Mouse (Mus musculus): Measurements from ENCODE around the gene Fam222b. TPM values are rescaled to one million over a fixed set of nuclear protein-coding genes. Genes with fewer than 3 reads are reported as not detected.

Gene Fam222b
- polyA plus RNA-seq, 1 experiment from 2014 or later, result 9.5 TPM

- peak overlapping the region; percentile 85 for H3K4me2 ChIP-seq (ENCODE audit: low read depth, low read length)
- H3K27me3 ChIP-seq (ENCODE audit: control insufficient read depth, insufficient read depth, low read length), result no peaks in the 10 kb centered on the region
- peaks cover 15% of the 10 kb centered on the region for H3K4me1 ChIP-seq (ENCODE audit: control insufficient read depth, insufficient read depth, low read length)
- peak overlapping the region; percentile 42; the same call in 1 of the 2 replicates for H3K27ac ChIP-seq (ENCODE audit: low read length)
- H3K9ac ChIP-seq (ENCODE audit: low read length), result peak overlapping the region; percentile 71
- 2% methylated on average over 30 of the region's 30 CpGs for WGBS
- peak; percentile 78 for ATAC-seq (ENCODE audit: insufficient read depth, low FRiP score)
- H3K36me3 ChIP-seq (ENCODE audit: control insufficient read depth, insufficient read depth, low read length), result no peaks in the 10 kb centered on the region
- no peaks in the 10 kb centered on the region for H3K9me3 ChIP-seq (replicated peaks; ENCODE audit: control insufficient read depth, low read length)
- peak overlapping the region; percentile 64 for H3K4me3 ChIP-seq (replicated peaks; ENCODE audit: low read length)
Observed at GRCm38 (mm10) chr11:78194411-78195100, 100.1 kb downstream of the Fam222b start.

GRCm38 (mm10) chr11:78195101-78195863 lies 100.8 kb downstream of the Fam222b start:
- peak overlapping the region; percentile 71 for H3K9ac ChIP-seq (ENCODE audit: low read length)
- peak overlapping the region; percentile 64 for H3K4me3 ChIP-seq (replicated peaks; ENCODE audit: low read length)
- 56% methylated on average over 23 of the region's 23 CpGs for WGBS
- peaks cover 8% of the 10 kb centered on the region for H3K4me1 ChIP-seq (ENCODE audit: control insufficient read depth, insufficient read depth, low read length)
- no peaks in the 10 kb centered on the region for H3K27me3 ChIP-seq (ENCODE audit: control insufficient read depth, insufficient read depth, low read length)
- H3K36me3 ChIP-seq (ENCODE audit: control insufficient read depth, insufficient read depth, low read length), result no peaks in the 10 kb centered on the region
- H3K27ac ChIP-seq (ENCODE audit: low read length), result peak overlapping the region; percentile 42; the same call in 1 of the 2 replicates
- H3K9me3 ChIP-seq (replicated peaks; ENCODE audit: control insufficient read depth, low read length), result no peaks in the 10 kb centered on the region
- no peak for ATAC-seq (ENCODE audit: insufficient read depth, low FRiP score)
- peak overlapping the region; percentile 85 for H3K4me2 ChIP-seq (ENCODE audit: low read depth, low read length)

GRCm38 (mm10) chr11:78202372-78202771 lies 107.9 kb downstream of the Fam222b start:
- Histone ChIP-seq H3K9ac (ENCODE audit: low read length) (no peak overlapping the region), H3K27me3 (ENCODE audit: control insufficient read depth, insufficient read depth, low read length) (no peaks in the 10 kb centered on the region), H3K9me3 (replicated peaks; ENCODE audit: control insufficient read depth, low read length) (no peaks in the 10 kb centered on the region), H3K4me1 (ENCODE audit: control insufficient read depth, insufficient read depth, low read length) (no peaks in the 10 kb centered on the region), H3K4me3 (replicated peaks; ENCODE audit: low read length) (no peak overlapping the region), H3K27ac (ENCODE audit: low read length) (no peak overlapping the region), H3K36me3 (ENCODE audit: control insufficient read depth, insufficient read depth, low read length) (peaks cover 13% of the 10 kb centered on the region), H3K4me2 (ENCODE audit: low read depth, low read length) (no peak overlapping the region)
- WGBS, result 83% methylated on average over 3 of the region's 3 CpGs
- ATAC-seq (ENCODE audit: insufficient read depth, low FRiP score), result no peak

- Histone ChIP-seq H3K4me3 (replicated peaks; ENCODE audit: low read length) (no peak overlapping the region), H3K27me3 (ENCODE audit: control insufficient read depth, insufficient read depth, low read length) (no peaks in the 10 kb centered on the region), H3K9me3 (replicated peaks; ENCODE audit: control insufficient read depth, low read length) (no peaks in the 10 kb centered on the region), H3K27ac (ENCODE audit: low read length) (no peak overlapping the region), H3K4me2 (ENCODE audit: low read depth, low read length) (no peak overlapping the region), H3K36me3 (ENCODE audit: control insufficient read depth, insufficient read depth, low read length) (peaks cover 29% of the 10 kb centered on the region), H3K4me1 (ENCODE audit: control insufficient read depth, insufficient read depth, low read length) (no peaks in the 10 kb centered on the region), H3K9ac (ENCODE audit: low read length) (no peak overlapping the region)
- 81% methylated on average over 6 of the region's 6 CpGs for WGBS
- no peak for ATAC-seq (ENCODE audit: insufficient read depth, low FRiP score)
Observed at GRCm38 (mm10) chr11:78204287-78204686, 109.8 kb downstream of the Fam222b start.

- Histone ChIP-seq H3K9ac (ENCODE audit: low read length) (no peak overlapping the region), H3K4me2 (ENCODE audit: low read depth, low read length) (no peak overlapping the region), H3K4me1 (ENCODE audit: control insufficient read depth, insufficient read depth, low read length) (no peaks in the 10 kb centered on the region), H3K27me3 (ENCODE audit: control insufficient read depth, insufficient read depth, low read length) (no peaks in the 10 kb centered on the region), H3K36me3 (ENCODE audit: control insufficient read depth, insufficient read depth, low read length) (peaks cover 34% of the 10 kb centered on the region), H3K4me3 (replicated peaks; ENCODE audit: low read length) (no peak overlapping the region), H3K9me3 (replicated peaks; ENCODE audit: control insufficient read depth, low read length) (no peaks in the 10 kb centered on the region), H3K27ac (ENCODE audit: low read length) (peak overlapping the region; percentile 33)
- 50% methylated on average over 13 of the region's 13 CpGs for WGBS
- no peak for ATAC-seq (ENCODE audit: insufficient read depth, low FRiP score)
Observed at GRCm38 (mm10) chr11:78205361-78206206, 111.1 kb downstream of the Fam222b start.

MicroRNA genes within 50 kb of the gene (microRNA counts, 519-probe panel; counts per million panel counts)
- microRNA mmu-miR-144, result 3,708 counts per million, percentile 86 among the panel's probes with 10 or more counts
- 3,336 counts per million, percentile 77 among the panel's probes with 10 or more counts for microRNA mmu-miR-451

Small RNA genes lying within 50 kb of the gene (microRNA-seq; reads per million reads assigned to microRNA genes)
- gene Mir144, result 211 reads per million, percentile 62 among the genes with 10 or more reads in this experiment
- gene Mir451a, result not detected
- not detected for gene Mir451b
- gene Mir7653, result not detected

Other genes starting within 250 kb of the Fam222b start
- 20.8 and 23.5 TPM in 2 replicates for gene Pipox, start 200.6 kb upstream of the Fam222b start, polyA plus RNA-seq (2015; fragmentation: Nextera tagmentation; extraction: Ambion mirVana)
- 2.0 and 2.3 TPM in 2 replicates for gene Sez6, start 163.9 kb upstream of the Fam222b start, polyA plus RNA-seq (2015; fragmentation: Nextera tagmentation; extraction: Ambion mirVana)
- gene Phf12, start 111.9 kb upstream of the Fam222b start, polyA plus RNA-seq (2015; fragmentation: Nextera tagmentation; extraction: Ambion mirVana), result 10.9 and 11.5 TPM in 2 replicates
- 12.1 and 13.8 TPM in 2 replicates for gene Dhrs13, start 62.4 kb upstream of the Fam222b start, polyA plus RNA-seq (2015; fragmentation: Nextera tagmentation; extraction: Ambion mirVana)
- 59.0 and 61.1 TPM in 2 replicates for gene Flot2, start 56.7 kb upstream of the Fam222b start, polyA plus RNA-seq (2015; fragmentation: Nextera tagmentation; extraction: Ambion mirVana)
- 28.3 and 29.0 TPM in 2 replicates for gene Eral1, start 14.3 kb upstream of the Fam222b start, polyA plus RNA-seq (2015; fragmentation: Nextera tagmentation; extraction: Ambion mirVana)
- 50.9 and 55.1 TPM in 2 replicates for gene Traf4, start 70.9 kb downstream of the Fam222b start, polyA plus RNA-seq (2015; fragmentation: Nextera tagmentation; extraction: Ambion mirVana)
- gene Nek8, start 82.0 kb downstream of the Fam222b start, polyA plus RNA-seq (2015; fragmentation: Nextera tagmentation; extraction: Ambion mirVana), result 16.7 and 19.0 TPM in 2 replicates
- 32.5 and 32.8 TPM in 2 replicates for gene Tlcd1, start 82.1 kb downstream of the Fam222b start, polyA plus RNA-seq (2015; fragmentation: Nextera tagmentation; extraction: Ambion mirVana)
- 1,025 and 1,263 TPM in 2 replicates for gene Rpl23a, start 88.9 kb downstream of the Fam222b start, polyA plus RNA-seq (2015; fragmentation: Nextera tagmentation; extraction: Ambion mirVana)
- 88.3 and 90.9 TPM in 2 replicates for gene Rab34, start 93.8 kb downstream of the Fam222b start, polyA plus RNA-seq (2015; fragmentation: Nextera tagmentation; extraction: Ambion mirVana)
- gene Proca1, start 98.7 kb downstream of the Fam222b start, polyA plus RNA-seq (2015; fragmentation: Nextera tagmentation; extraction: Ambion mirVana), result 3.1 and 3.7 TPM in 2 replicates
- gene Sdf2, start 151.1 kb downstream of the Fam222b start, polyA plus RNA-seq (2015; fragmentation: Nextera tagmentation; extraction: Ambion mirVana), result 89.2 and 106 TPM in 2 replicates
- gene Supt6, start 151.3 kb downstream of the Fam222b start, polyA plus RNA-seq (2015; fragmentation: Nextera tagmentation; extraction: Ambion mirVana), result 29.3 and 31.7 TPM in 2 replicates
- gene 2610507B11Rik, start 167.1 kb downstream of the Fam222b start, polyA plus RNA-seq (2015; fragmentation: Nextera tagmentation; extraction: Ambion mirVana), result 72.4 and 80.3 TPM in 2 replicates
- gene BC030499, start 196.2 kb downstream of the Fam222b start, polyA plus RNA-seq (2015; fragmentation: Nextera tagmentation; extraction: Ambion mirVana), result 0.17 and 0.54 TPM in 2 replicates
- gene Spag5, start 206.9 kb downstream of the Fam222b start, polyA plus RNA-seq (2015; fragmentation: Nextera tagmentation; extraction: Ambion mirVana), result 28.9 and 30.7 TPM in 2 replicates
- 25.6 and 37.3 TPM in 2 replicates for gene Aldoc, start 228.3 kb downstream of the Fam222b start, polyA plus RNA-seq (2015; fragmentation: Nextera tagmentation; extraction: Ambion mirVana)
- 67.4 and 80.9 TPM in 2 replicates for gene Pigs, start 233.8 kb downstream of the Fam222b start, polyA plus RNA-seq (2015; fragmentation: Nextera tagmentation; extraction: Ambion mirVana)
- gene Unc119, start 248.8 kb downstream of the Fam222b start, polyA plus RNA-seq (2015; fragmentation: Nextera tagmentation; extraction: Ambion mirVana), result 24.3 and 27.5 TPM in 2 replicates